Mouse (Mus musculus) heart, adult 11 months (tissue): Measurements from ENCODE around the gene Tex26.

Source experiments
- DNase-seq: peaks from one replicate; pipeline ENCODE4 v3.0.0; 2022

Tex26 gene

GRCm38 (mm10) chr5:149439531-149440179 is at the start of gene Tex26:
TSS of gene Tex26 (plus strand) at chr5:149439660.
- DNase-seq = peak; percentile 92

- peak; percentile 82 for DNase-seq
Observed at GRCm38 (mm10) chr5:149391574-149392375, 47.7 kb upstream of the Tex26 start.

- DNase-seq = no peak
Observed at GRCm38 (mm10) chr5:149392420-149392988, 47.0 kb upstream of the Tex26 start.

GRCm38 (mm10) chr5:149401446-149401975 is 37.9 kb upstream of the Tex26 start:
- DNase-seq = peak; percentile 92

GRCm38 (mm10) chr5:149402029-149402428 is 37.4 kb upstream of the Tex26 start:
- DNase-seq = no peak

GRCm38 (mm10) chr5:149403386-149403785 is 36.1 kb upstream of the Tex26 start:
- DNase-seq = peak; percentile 99

GRCm38 (mm10) chr5:149404710-149405109 is 34.8 kb upstream of the Tex26 start:
- DNase-seq = no peak

GRCm38 (mm10) chr5:149406791-149407276 is 32.6 kb upstream of the Tex26 start:
- no peak for DNase-seq

GRCm38 (mm10) chr5:149409502-149409901 is 30.0 kb upstream of the Tex26 start:
- DNase-seq = no peak

GRCm38 (mm10) chr5:149411509-149412193 is 27.8 kb upstream of the Tex26 start, which contains the start of gene Medag:
TSS of gene Medag (plus strand) at chr5:149411749.
- DNase-seq = peak; percentile 99

- DNase-seq = peak; percentile 92
Observed at GRCm38 (mm10) chr5:149412194-149412575, 27.3 kb upstream of the Tex26 start.

- peak; percentile 92 for DNase-seq
Observed at GRCm38 (mm10) chr5:149412671-149413070, 26.8 kb upstream of the Tex26 start.

- no peak for DNase-seq
Observed at GRCm38 (mm10) chr5:149414369-149415167, 24.9 kb upstream of the Tex26 start.

GRCm38 (mm10) chr5:149417381-149417780 is 22.1 kb upstream of the Tex26 start:
- DNase-seq = no peak

- no peak for DNase-seq
Observed at GRCm38 (mm10) chr5:149426525-149426924, 12.9 kb upstream of the Tex26 start.

- no peak for DNase-seq
Observed at GRCm38 (mm10) chr5:149427277-149428060, 12.0 kb upstream of the Tex26 start.

GRCm38 (mm10) chr5:149428347-149428746 is 11.1 kb upstream of the Tex26 start:
- peak; percentile 86 for DNase-seq

- DNase-seq = peak; percentile 95
Observed at GRCm38 (mm10) chr5:149428810-149429255, 10.6 kb upstream of the Tex26 start.

- DNase-seq = peak; percentile 62
Observed at GRCm38 (mm10) chr5:149429541-149429940, 9.9 kb upstream of the Tex26 start.

GRCm38 (mm10) chr5:149430943-149431342 is 8.5 kb upstream of the Tex26 start:
- DNase-seq = no peak

- no peak for DNase-seq
Observed at GRCm38 (mm10) chr5:149433618-149434017, 5.8 kb upstream of the Tex26 start.
